Mouse (Mus musculus): Measurements from ENCODE around the gene Slc9a9.

DNA sequence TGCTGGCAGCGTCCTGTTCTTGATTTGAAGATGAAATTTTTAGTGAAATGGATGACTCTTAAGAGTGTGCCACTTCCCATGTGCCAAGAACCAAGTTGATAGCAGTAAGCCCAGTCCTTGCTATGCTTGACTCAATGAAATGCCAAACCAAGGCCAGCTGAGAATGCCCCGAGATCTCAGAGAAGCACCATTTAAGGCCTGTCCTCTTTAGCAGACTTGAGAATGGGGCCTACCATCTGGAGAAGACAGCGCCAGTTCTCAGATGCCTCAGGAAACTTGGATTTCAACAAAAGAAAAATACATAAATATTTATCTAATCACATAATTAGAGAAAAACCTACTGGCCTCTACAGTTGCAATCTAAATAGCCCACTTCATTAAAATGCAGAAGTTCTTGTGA lies 82.4 kb downstream of the Slc9a9 start:
- no peak for TF ChIP-seq CTCF (IDR thresholded peaks at IDR 0.05; ENCODE audit: control insufficient read depth, insufficient read depth, insufficient replicate concordance, low read depth, low read length)
- no peak for TF ChIP-seq POLR2A (IDR thresholded peaks at IDR 0.05; ENCODE audit: control insufficient read depth, low read depth, low read length)
